Mouse (Mus musculus) lung, postnatal 0 days (tissue): ENCODE data around the gene Copg1. TPM values are rescaled to one million over a fixed set of nuclear protein-coding genes. Genes with fewer than 3 reads are reported as not detected.
"Not testable (repeated sequence)": the region's sequence is repeated elsewhere in the genome, so short reads cannot be mapped to it uniquely, and the experiment has no call there.

ENCODE experiments used
- ATAC-seq: fragments of 200-750 bp; cut with Nextera tagmentation; 2 replicates; pipeline ENCODE4 v1.8.0; 2017; ENCODE audit warnings: moderate library complexity
- DNase-seq: peaks from one replicate; pipeline ENCODE4 v3.0.0-alpha.2; 2016; ENCODE audit warnings: low spot score
- H3K27ac ChIP-seq: fragments of 300-500 bp; sonication (generic); 2 replicates; pipeline ENCODE4 v1.5.1; 2014; ENCODE audit warnings: antibody characterized with exemption, mild to moderate bottlenecking, low read length, mixed read lengths
- H3K27me3 ChIP-seq: fragments of 300-500 bp; sonication (generic); replicated peaks from 2 replicates; pipeline ENCODE4 v1.6.1; 2014; ENCODE audit warnings: low read length, mixed read lengths; ENCODE audit not compliant: insufficient read depth
- H3K36me3 ChIP-seq: fragments of 300-500 bp; sonication (generic); 2 replicates; pipeline ENCODE4 v1.6.1; 2014; ENCODE audit warnings: low read length, mixed read lengths; ENCODE audit not compliant: insufficient read depth
- H3K4me1 ChIP-seq: fragments of 300-500 bp; sonication (generic); 2 replicates; pipeline ENCODE4 v1.6.1; 2014; ENCODE audit warnings: antibody characterized with exemption, low read depth, low read length, mixed read lengths; ENCODE audit not compliant: insufficient read depth
- H3K4me2 ChIP-seq: fragments of 300-500 bp; sonication (generic); replicated peaks from 2 replicates; pipeline ENCODE4 v1.6.1; 2014; ENCODE audit warnings: low read depth, mild to moderate bottlenecking, low read length, moderate library complexity, mixed read lengths
- H3K4me3 ChIP-seq: fragments of 300-500 bp; sonication (generic); 2 replicates; pipeline ENCODE4 v1.5.1; 2014; ENCODE audit warnings: low read depth, low read length
- H3K9ac ChIP-seq: fragments of 300-500 bp; sonication (generic); replicated peaks from 2 replicates; pipeline ENCODE4 v1.6.1; 2014; ENCODE audit warnings: low read depth, mild to moderate bottlenecking
- H3K9me3 ChIP-seq: fragments of 300-500 bp; sonication (generic); 2 replicates; pipeline ENCODE4 v1.6.1; 2016; ENCODE audit warnings: low read length, mixed read lengths
- CTCF ChIP-seq: IDR thresholded peaks from 2 replicates; pipeline ENCODE4 v1.5.1; 2016; ENCODE audit warnings: antibody characterized with exemption, mild to moderate bottlenecking
- EP300 ChIP-seq: IDR thresholded peaks from 2 replicates; pipeline ENCODE4 v1.6.1; 2016; ENCODE audit warnings: antibody characterized with exemption, mild to moderate bottlenecking, control low read depth
- WGBS: fragments of 180-500 bp; shearing (Covaris S2); extraction: QIAGEN DNeasy Blood & Tissue Kit; methylation state at CpG from one replicate; pipeline ENCODE4 v1.1.7; 2014; 5-methylcytosine and 5-hydroxymethylcytosine counted together
- polyA plus RNA-seq: library from polyadenylated mRNA; unstranded; fragments of >200 nt; fragmentation: Nextera tagmentation; extraction: Ambion mirVana; gene quantifications from 2 replicates; pipeline ENCODE4 v1.2.1, GENCODE M21; 2015

Copg1 gene
- polyA plus RNA-seq, 1 experiment from 2014 or later: 72.2 TPM

DNA sequence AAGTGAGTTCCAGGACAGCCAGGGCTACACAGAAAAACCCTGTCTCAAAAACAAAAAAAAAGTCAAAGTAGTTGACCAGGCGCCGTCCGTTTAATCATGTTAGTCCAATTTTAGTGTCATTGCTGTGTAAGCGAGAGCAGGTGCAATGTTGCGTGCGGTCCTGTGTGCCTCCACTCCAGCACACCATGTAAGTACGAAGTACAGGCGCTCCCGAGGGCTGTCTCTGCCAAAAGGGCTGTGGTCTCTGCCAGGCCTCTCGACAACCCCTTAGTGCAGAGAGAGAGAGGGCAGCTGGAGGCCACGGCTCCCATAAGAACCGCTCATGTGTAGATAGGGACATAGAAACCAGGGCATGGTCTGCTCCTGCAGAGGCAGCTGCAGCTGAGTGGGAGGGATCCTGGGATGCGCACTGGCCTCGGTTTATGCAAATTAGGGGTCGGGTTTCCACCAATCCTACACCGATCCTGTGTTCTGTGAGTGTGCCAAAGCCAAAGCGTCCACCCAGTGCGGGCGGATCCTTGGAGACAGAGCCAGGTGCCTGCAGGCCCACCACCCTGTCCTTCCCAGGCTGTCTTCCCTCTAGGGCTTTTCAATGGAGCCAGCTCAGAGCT lies 49.7 kb downstream of the Copg1 start:
- peak; percentile 75 for DNase-seq
- Histone ChIP-seq H3K9me3 (no peaks in the 10 kb centered on the region), H3K4me3 (no peak overlapping the region), H3K4me2 (no peak overlapping the region), H3K27ac (no peak overlapping the region), H3K27me3 (no peaks in the 10 kb centered on the region), H3K4me1 (no peaks in the 10 kb centered on the region), H3K36me3 (peaks cover 16% of the 10 kb centered on the region), H3K9ac (no peak overlapping the region)
- peak; percentile 95 for ATAC-seq
- 37% methylated on average over 19 of the region's 19 CpGs for WGBS
- TF ChIP-seq CTCF (no peak), EP300 (no peak)

DNA sequence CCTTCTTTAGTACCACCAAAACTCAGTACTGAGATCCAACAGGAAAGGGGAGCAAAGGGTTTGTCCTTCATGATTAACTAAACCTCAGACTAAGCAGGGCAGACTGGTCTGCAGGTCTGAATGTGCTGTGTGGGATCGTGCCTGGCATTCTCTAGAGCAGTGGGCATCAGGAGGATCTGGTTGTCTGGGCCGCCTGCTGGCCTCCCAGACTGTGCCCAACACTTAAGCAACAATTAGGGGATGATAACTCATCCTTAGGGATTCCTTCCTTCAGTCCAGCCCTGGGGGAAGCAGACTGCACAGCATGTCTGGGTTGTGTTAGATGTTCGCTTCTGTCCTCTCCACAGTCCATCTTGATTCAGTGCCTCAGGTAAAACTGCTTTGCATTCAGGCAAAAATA lies 51.3 kb downstream of the Copg1 start:
- TF ChIP-seq EP300 (no peak), CTCF (no peak)
- WGBS: 91% methylated on average over 3 of the region's 3 CpGs
- ATAC-seq: no peak

GRCm38 (mm10) chr6:87942179-87942578 lies 54.6 kb downstream of the Copg1 start:
- H3K27me3 ChIP-seq: no peaks in the 10 kb centered on the region
- no peak overlapping the region for H3K4me2 ChIP-seq
- 76% methylated on average over 7 of the region's 7 CpGs for WGBS
- no peaks in the 10 kb centered on the region for H3K9me3 ChIP-seq
- H3K4me3 ChIP-seq: no peak overlapping the region
- no peak overlapping the region for H3K27ac ChIP-seq
- H3K9ac ChIP-seq: no peak overlapping the region
- no peak for TF ChIP-seq EP300
- TF ChIP-seq CTCF: no peak
- no peak for ATAC-seq
- H3K36me3 ChIP-seq: no peaks in the 10 kb centered on the region
- no peak for DNase-seq
- no peaks in the 10 kb centered on the region for H3K4me1 ChIP-seq

More for the DNA sequence above, 51.3 kb downstream of the Copg1 start:
- Histone ChIP-seq H3K27ac (no peak overlapping the region), H3K4me1 (no peaks in the 10 kb centered on the region), H3K27me3 (no peaks in the 10 kb centered on the region), H3K4me3 (no peak overlapping the region), H3K4me2 (no peak overlapping the region), H3K36me3 (peaks cover 9% of the 10 kb centered on the region; the same call in 1 of the 2 replicates), H3K9ac (no peak overlapping the region), H3K9me3 (no peaks in the 10 kb centered on the region)
- DNase-seq: no peak

DNA sequence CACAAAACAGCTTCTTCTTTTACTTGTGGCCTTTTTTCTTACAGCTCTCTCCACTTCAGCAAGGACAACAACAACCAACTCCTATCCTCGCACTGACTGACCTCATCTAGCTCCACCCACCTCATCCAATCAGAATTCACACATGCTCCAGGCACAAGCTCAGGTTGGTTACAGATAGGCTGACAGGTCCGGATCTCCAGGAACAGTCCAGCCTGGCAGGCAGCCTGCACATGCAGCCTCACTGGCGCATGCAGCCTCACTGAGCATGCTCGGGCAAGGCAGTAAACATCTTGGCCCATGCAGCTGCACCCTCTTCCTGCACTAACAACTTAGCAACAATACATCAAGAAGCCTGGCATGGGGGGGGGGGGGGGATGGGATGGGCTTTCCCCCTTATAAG lies 74.8 kb downstream of the Copg1 start:
- 45% methylated on average over 4 of the region's 4 CpGs for WGBS
- not testable (repeated sequence) for H3K9me3 ChIP-seq, H3K4me2 ChIP-seq, H3K4me3 ChIP-seq, DNase-seq, H3K36me3 ChIP-seq, ATAC-seq, H3K27ac ChIP-seq, H3K9ac ChIP-seq, H3K4me1 ChIP-seq, H3K27me3 ChIP-seq

Other genes starting within 250 kb of the Copg1 start
- 8.7 and 10.0 TPM in 2 replicates for gene Aplf, start 215.6 kb upstream of the Copg1 start, polyA plus RNA-seq
- 4.0 and 5.9 TPM in 2 replicates for gene Efcc1, start 156.9 kb upstream of the Copg1 start, polyA plus RNA-seq
- 8.3 and 9.1 TPM in 2 replicates for gene Gp9, start 109.7 kb upstream of the Copg1 start, polyA plus RNA-seq
- gene Rab43, start 75.7 kb upstream of the Copg1 start, polyA plus RNA-seq: 13.5 and 15.1 TPM in 2 replicates
- 0.73 and 0.94 TPM in 2 replicates for gene Gm45140, start 52.0 kb upstream of the Copg1 start, polyA plus RNA-seq
- 21.4 and 24.1 TPM in 2 replicates for gene Isy1, start 49.0 kb upstream of the Copg1 start, polyA plus RNA-seq
- 565 and 604 TPM in 2 replicates for gene Cnbp, start 36.7 kb upstream of the Copg1 start, polyA plus RNA-seq
- 33.5 and 34.5 TPM in 2 replicates for gene Hmces, start 26.1 kb downstream of the Copg1 start, polyA plus RNA-seq
- gene H1fx, start 93.8 kb downstream of the Copg1 start, polyA plus RNA-seq: 9.1 and 11.5 TPM in 2 replicates
- 242 and 253 TPM in 2 replicates for gene Rab7, start 157.5 kb downstream of the Copg1 start, polyA plus RNA-seq
- gene Rpn1, start 196.7 kb downstream of the Copg1 start, polyA plus RNA-seq: 209 and 226 TPM in 2 replicates